Mouse (Mus musculus): Measurements from ENCODE around the gene Zfp93. TPM values are rescaled to one million over a fixed set of nuclear protein-coding genes. Genes with fewer than 3 reads are reported as not detected.

Zfp93 gene
- polyA plus RNA-seq, 1 experiment from 2014 or later = 9.3 TPM

GRCm38 (mm10) chr7:24316567-24317092 is 46.4 kb downstream of the Zfp93 start, which contains the start of gene Zfp94:
Gene Zfp94 (minus strand): TSS chr7:24316666.
- Histone ChIP-seq H3K27me3 (no peaks in the 10 kb centered on the region), H3K4me2 (peak within 1 kb of the TSS; percentile 71), H3K36me3 (peaks cover 3% of the 10 kb centered on the region; the same call in 1 of the 2 replicates), H3K4me3 (peak within 1 kb of the TSS; percentile 57), H3K9me3 (no peaks in the 10 kb centered on the region), H3K27ac (peak within 1 kb of the TSS; percentile 69), H3K9ac (peak within 1 kb of the TSS; percentile 51), H3K4me1 (0 out of 2 replicates have a peak, but pooled peaks cover 8% of the 10 kb centered on the region)
- peak; percentile 95 for ATAC-seq (ENCODE audit: borderline replicate concordance, extremely low read depth, low FRiP score, low TSS enrichment)
- under 1% methylated on average over 33 of the region's 33 CpGs for WGBS

GRCm38 (mm10) chr7:24318942-24319341 is 48.7 kb downstream of the Zfp93 start:
- Histone ChIP-seq H3K27me3 (no peaks in the 10 kb centered on the region), H3K4me3 (no peak overlapping the region), H3K9me3 (0 out of 2 replicates have a peak, but pooled peaks cover 3% of the 10 kb centered on the region), H3K36me3 (no peaks in the 10 kb centered on the region), H3K4me2 (no peak overlapping the region), H3K27ac (no peak overlapping the region), H3K9ac (no peak overlapping the region), H3K4me1 (0 out of 2 replicates have a peak, but pooled peaks cover 8% of the 10 kb centered on the region)
- 65% methylated on average over 6 of the region's 6 CpGs for WGBS
- ATAC-seq (ENCODE audit: borderline replicate concordance, extremely low read depth, low FRiP score, low TSS enrichment) = no peak

- H3K9ac ChIP-seq = no peak overlapping the region
- H3K36me3 ChIP-seq = no peaks in the 10 kb centered on the region
- no peak for ATAC-seq (ENCODE audit: borderline replicate concordance, extremely low read depth, low FRiP score, low TSS enrichment)
- no peak overlapping the region for H3K4me2 ChIP-seq
- H3K4me1 ChIP-seq = no peaks in the 10 kb centered on the region; the same call in 1 of the 2 replicates
- WGBS = 66% methylated on average over 4 of the region's 4 CpGs
- H3K27me3 ChIP-seq = peaks cover 3% of the 10 kb centered on the region; the same call in 1 of the 2 replicates
- 0 out of 2 replicates have a peak, but pooled peaks cover 3% of the 10 kb centered on the region for H3K9me3 ChIP-seq
- no peak overlapping the region for H3K4me3 ChIP-seq
- H3K27ac ChIP-seq = no peak overlapping the region
Observed at GRCm38 (mm10) chr7:24322593-24322992, 52.4 kb downstream of the Zfp93 start.

GRCm38 (mm10) chr7:24325197-24325596 is 55.0 kb downstream of the Zfp93 start:
- ATAC-seq (ENCODE audit: borderline replicate concordance, extremely low read depth, low FRiP score, low TSS enrichment) = no peak
- WGBS = 81% methylated on average over 6 of the region's 6 CpGs
- Histone ChIP-seq H3K36me3 (no peaks in the 10 kb centered on the region), H3K27ac (no peak overlapping the region), H3K9ac (no peak overlapping the region), H3K4me2 (peak overlapping the region; percentile 54; the same call in 1 of the 2 replicates), H3K4me1 (no peaks in the 10 kb centered on the region; the same call in 1 of the 2 replicates), H3K27me3 (peaks cover 3% of the 10 kb centered on the region; the same call in 1 of the 2 replicates), H3K4me3 (no peak overlapping the region), H3K9me3 (0 out of 2 replicates have a peak, but pooled peaks cover 3% of the 10 kb centered on the region)

GRCm38 (mm10) chr7:24325675-24326128 is 55.5 kb downstream of the Zfp93 start:
- no peak overlapping the region for H3K27ac ChIP-seq
- peak overlapping the region; percentile 54 for H3K4me2 ChIP-seq
- 4% methylated on average over 13 of the region's 13 CpGs for WGBS
- H3K36me3 ChIP-seq = no peaks in the 10 kb centered on the region
- ATAC-seq (ENCODE audit: borderline replicate concordance, extremely low read depth, low FRiP score, low TSS enrichment) = peak; percentile 69; the same call in 1 of the 2 replicates
- H3K4me1 ChIP-seq = no peaks in the 10 kb centered on the region; the same call in 1 of the 2 replicates
- 0 out of 2 replicates have a peak, but pooled peaks cover 3% of the 10 kb centered on the region for H3K9me3 ChIP-seq
- H3K4me3 ChIP-seq = peak overlapping the region; percentile 18
- peaks cover 3% of the 10 kb centered on the region; the same call in 1 of the 2 replicates for H3K27me3 ChIP-seq
- peak overlapping the region; percentile 21; the same call in 1 of the 2 replicates for H3K9ac ChIP-seq

- Histone ChIP-seq H3K4me2 (peak overlapping the region; percentile 54), H3K36me3 (no peaks in the 10 kb centered on the region), H3K4me3 (peak overlapping the region; percentile 18), H3K27ac (0 out of 2 replicates have a peak overlapping the region, but pooled peaks have one; percentile 3), H3K9me3 (0 out of 2 replicates have a peak, but pooled peaks cover 3% of the 10 kb centered on the region), H3K27me3 (peaks cover 3% of the 10 kb centered on the region; the same call in 1 of the 2 replicates), H3K4me1 (no peaks in the 10 kb centered on the region; the same call in 1 of the 2 replicates), H3K9ac (no peak overlapping the region)
- no peak for ATAC-seq (ENCODE audit: borderline replicate concordance, extremely low read depth, low FRiP score, low TSS enrichment)
- WGBS = 50% methylated on average over 20 of the region's 20 CpGs
Observed at GRCm38 (mm10) chr7:24326273-24327135, 56.3 kb downstream of the Zfp93 start.

Other genes starting within 250 kb of the Zfp93 start
- not detected in 2 replicates for gene Vmn1r183, start 217.2 kb upstream of the Zfp93 start, polyA plus RNA-seq (2015; fragmentation: Nextera tagmentation; extraction: Ambion mirVana)
- gene Zfp180, start 188.5 kb upstream of the Zfp93 start, polyA plus RNA-seq (2015; fragmentation: Nextera tagmentation; extraction: Ambion mirVana) = 18.3 and 19.6 TPM in 2 replicates
- 4.5 and 6.3 TPM in 2 replicates for gene Zfp112, start 158.1 kb upstream of the Zfp93 start, polyA plus RNA-seq (2015; fragmentation: Nextera tagmentation; extraction: Ambion mirVana)
- 16.6 and 18.5 TPM in 2 replicates for gene Zfp235, start 136.3 kb upstream of the Zfp93 start, polyA plus RNA-seq (2015; fragmentation: Nextera tagmentation; extraction: Ambion mirVana)
- 5.7 and 6.4 TPM in 2 replicates for gene Zfp114, start 95.4 kb upstream of the Zfp93 start, polyA plus RNA-seq (2015; fragmentation: Nextera tagmentation; extraction: Ambion mirVana)
- 10.5 and 12.4 TPM in 2 replicates for gene Zfp111, start 59.0 kb upstream of the Zfp93 start, polyA plus RNA-seq (2015; fragmentation: Nextera tagmentation; extraction: Ambion mirVana)
- 5.1 and 6.5 TPM in 2 replicates for gene Zfp109, start 32.9 kb upstream of the Zfp93 start, polyA plus RNA-seq (2015; fragmentation: Nextera tagmentation; extraction: Ambion mirVana)
- 3.8 and 3.9 TPM in 2 replicates for gene Zfp108, start 15.6 kb upstream of the Zfp93 start, polyA plus RNA-seq (2015; fragmentation: Nextera tagmentation; extraction: Ambion mirVana)
- 36.2 and 37.9 TPM in 2 replicates for gene Zfp61, start 30.8 kb downstream of the Zfp93 start, polyA plus RNA-seq (2015; fragmentation: Nextera tagmentation; extraction: Ambion mirVana)
- 10.3 and 10.4 TPM in 2 replicates for gene Zfp94, start 46.2 kb downstream of the Zfp93 start, polyA plus RNA-seq (2015; fragmentation: Nextera tagmentation; extraction: Ambion mirVana)
- gene Tescl, start 63.5 kb downstream of the Zfp93 start, polyA plus RNA-seq (2015; fragmentation: Nextera tagmentation; extraction: Ambion mirVana) = not detected in 2 replicates
- not detected in 2 replicates for gene Lypd5, start 78.8 kb downstream of the Zfp93 start, polyA plus RNA-seq (2015; fragmentation: Nextera tagmentation; extraction: Ambion mirVana)
- 3.5 and 4.7 TPM in 2 replicates for gene Kcnn4, start 99.8 kb downstream of the Zfp93 start, polyA plus RNA-seq (2015; fragmentation: Nextera tagmentation; extraction: Ambion mirVana)
- 22.5 and 23.9 TPM in 2 replicates for gene Smg9, start 129.2 kb downstream of the Zfp93 start, polyA plus RNA-seq (2015; fragmentation: Nextera tagmentation; extraction: Ambion mirVana)
- gene Irgc1, start 181.9 kb downstream of the Zfp93 start, polyA plus RNA-seq (2015; fragmentation: Nextera tagmentation; extraction: Ambion mirVana) = not detected in 2 replicates
- 17.5 and 18.6 TPM in 2 replicates for gene Plaur, start 192.1 kb downstream of the Zfp93 start, polyA plus RNA-seq (2015; fragmentation: Nextera tagmentation; extraction: Ambion mirVana)
- 2.8 and 3.5 TPM in 2 replicates for gene Cadm4, start 211.6 kb downstream of the Zfp93 start, polyA plus RNA-seq (2015; fragmentation: Nextera tagmentation; extraction: Ambion mirVana)
- 42.7 and 47.2 TPM in 2 replicates for gene Zfp428, start 236.6 kb downstream of the Zfp93 start, polyA plus RNA-seq (2015; fragmentation: Nextera tagmentation; extraction: Ambion mirVana)
- gene AC161166.1, start 242.0 kb downstream of the Zfp93 start, polyA plus RNA-seq (2015; fragmentation: Nextera tagmentation; extraction: Ambion mirVana) = 0.19 and 0.47 TPM in 2 replicates

All from lung, embryonic 15.5 days (tissue).